Mouse (Mus musculus) heart, embryonic 10.5 days (tissue): ENCODE data around the gene Nipal4. TPM values are rescaled to one million over a fixed set of nuclear protein-coding genes. Genes with fewer than 3 reads are reported as not detected.

ENCODE experiments used
- DNase-seq: peaks from one replicate; pipeline ENCODE4 v3.0.0-alpha.2; 2017; ENCODE audit warnings: low spot score
- H3K27ac ChIP-seq: fragments of 300-500 bp; sonication (generic); 2 replicates; pipeline ENCODE4 v1.5.1; 2016; ENCODE audit warnings: mild to moderate bottlenecking
- H3K27me3 ChIP-seq: fragments of 300-500 bp; sonication (generic); 2 replicates; pipeline ENCODE4 v1.6.1; 2016; ENCODE audit warnings: mild to moderate bottlenecking; ENCODE audit not compliant: poor library complexity, insufficient read depth, severe bottlenecking
- H3K36me3 ChIP-seq: fragments of 300-500 bp; sonication (generic); 2 replicates; pipeline ENCODE4 v1.6.1; 2016; ENCODE audit warnings: mild to moderate bottlenecking, moderate library complexity
- H3K4me1 ChIP-seq: fragments of 300-500 bp; sonication (generic); 2 replicates; pipeline ENCODE4 v1.6.1; 2016; ENCODE audit warnings: mild to moderate bottlenecking
- H3K4me3 ChIP-seq: fragments of 300-500 bp; sonication (generic); 2 replicates; pipeline ENCODE4 v1.5.1; 2016; ENCODE audit warnings: mild to moderate bottlenecking, moderate library complexity
- H3K9me3 ChIP-seq: fragments of 300-500 bp; sonication (generic); 2 replicates; pipeline ENCODE4 v1.6.1; 2016; ENCODE audit warnings: mild to moderate bottlenecking, moderate library complexity
- WGBS: fragments of 180-500 bp; shearing (Covaris S2); methylation state at CpG from one replicate; pipeline ENCODE4 v1.1.7; 2016; 5-methylcytosine and 5-hydroxymethylcytosine counted together
- polyA plus RNA-seq: library from polyadenylated mRNA; unstranded; fragments of >200 nt; fragmentation: Nextera tagmentation; extraction: Ambion mirVana; gene quantifications from 2 replicates; pipeline ENCODE4 v1.2.1, GENCODE M21; 2016

The Nipal4 gene
- polyA plus RNA-seq, 1 experiment from 2014 or later = 7.8 TPM

DNA sequence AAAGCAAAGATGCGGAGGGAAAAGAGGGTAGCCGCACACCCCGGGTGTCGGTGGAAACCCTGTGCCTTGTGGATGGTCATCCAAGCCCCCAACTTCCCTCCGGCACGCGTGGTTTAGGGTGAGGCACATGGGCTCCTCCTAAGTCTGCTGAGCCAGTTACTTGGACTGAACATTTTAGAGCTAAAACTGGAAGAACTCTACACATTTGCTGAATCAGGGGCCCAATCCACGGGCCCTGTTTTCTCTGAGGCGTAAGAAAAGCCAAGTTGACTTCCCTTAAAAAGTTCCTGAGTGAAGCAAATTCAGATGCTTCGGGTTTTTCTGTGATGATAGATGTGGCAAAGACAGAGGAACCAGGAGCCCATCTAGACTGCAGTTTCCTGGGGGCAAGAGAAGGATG lies 46.2 kb downstream of the Nipal4 start:
- H3K36me3 ChIP-seq = peaks cover 80% of the 10 kb centered on the region
- H3K9me3 ChIP-seq = no peaks in the 10 kb centered on the region
- H3K27ac ChIP-seq = no peak overlapping the region
- no peak for DNase-seq
- no peaks in the 10 kb centered on the region for H3K27me3 ChIP-seq
- no peak overlapping the region for H3K4me3 ChIP-seq
- peaks cover 5% of the 10 kb centered on the region for H3K4me1 ChIP-seq
- 90% methylated on average over 10 of the region's 10 CpGs for WGBS

DNA sequence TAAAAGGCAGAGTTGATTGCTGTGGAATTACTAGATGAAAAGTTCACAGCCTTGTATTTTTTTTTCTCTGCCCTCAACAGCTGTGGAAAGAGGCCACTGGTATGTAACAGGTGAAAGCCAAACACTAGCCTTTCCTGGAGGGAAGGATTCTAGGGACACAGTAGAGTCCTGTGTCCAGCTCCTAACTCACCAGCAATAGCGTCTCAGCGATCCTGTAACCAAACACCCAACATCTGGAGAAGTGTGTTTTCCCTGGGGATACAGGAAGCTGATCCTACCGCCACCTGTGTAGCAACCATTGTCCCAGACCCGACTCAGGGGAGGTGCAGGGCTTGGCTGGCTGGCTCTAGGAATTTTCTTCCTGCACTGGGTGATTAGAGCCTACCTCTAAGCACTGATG lies 46.7 kb downstream of the Nipal4 start:
- peaks cover 5% of the 10 kb centered on the region for H3K4me1 ChIP-seq
- no peak overlapping the region for H3K27ac ChIP-seq
- no peak for DNase-seq
- H3K4me3 ChIP-seq = no peak overlapping the region
- H3K9me3 ChIP-seq = no peaks in the 10 kb centered on the region
- 46% methylated on average over 4 of the region's 4 CpGs for WGBS
- peaks cover 81% of the 10 kb centered on the region for H3K36me3 ChIP-seq
- no peaks in the 10 kb centered on the region for H3K27me3 ChIP-seq

DNA sequence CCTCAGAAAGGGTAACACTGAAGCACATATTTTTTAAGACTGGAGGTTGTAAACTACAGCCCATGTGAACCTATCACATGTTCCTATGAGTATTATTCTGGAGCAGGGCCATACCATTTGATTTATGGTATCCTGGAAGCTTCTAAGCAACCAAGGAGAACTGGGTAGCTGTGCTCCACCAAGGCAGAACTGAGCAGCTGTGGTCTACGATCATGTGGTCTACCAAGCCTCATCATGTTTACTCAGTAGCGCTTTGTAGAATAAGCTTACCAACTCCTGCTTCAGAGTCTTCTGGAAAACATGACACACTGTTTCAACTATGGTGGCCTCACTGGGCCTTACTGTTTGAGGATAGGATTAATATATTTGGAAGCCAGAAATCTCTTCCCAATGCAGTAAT lies 49.8 kb downstream of the Nipal4 start:
- DNase-seq = no peak
- no peaks in the 10 kb centered on the region for H3K27me3 ChIP-seq
- peaks cover 81% of the 10 kb centered on the region for H3K36me3 ChIP-seq
- no peak overlapping the region for H3K27ac ChIP-seq
- WGBS = 91% methylated on average over 2 of the region's 2 CpGs
- no peaks in the 10 kb centered on the region for H3K9me3 ChIP-seq
- no peak overlapping the region for H3K4me3 ChIP-seq
- H3K4me1 ChIP-seq = peaks cover 3% of the 10 kb centered on the region

DNA sequence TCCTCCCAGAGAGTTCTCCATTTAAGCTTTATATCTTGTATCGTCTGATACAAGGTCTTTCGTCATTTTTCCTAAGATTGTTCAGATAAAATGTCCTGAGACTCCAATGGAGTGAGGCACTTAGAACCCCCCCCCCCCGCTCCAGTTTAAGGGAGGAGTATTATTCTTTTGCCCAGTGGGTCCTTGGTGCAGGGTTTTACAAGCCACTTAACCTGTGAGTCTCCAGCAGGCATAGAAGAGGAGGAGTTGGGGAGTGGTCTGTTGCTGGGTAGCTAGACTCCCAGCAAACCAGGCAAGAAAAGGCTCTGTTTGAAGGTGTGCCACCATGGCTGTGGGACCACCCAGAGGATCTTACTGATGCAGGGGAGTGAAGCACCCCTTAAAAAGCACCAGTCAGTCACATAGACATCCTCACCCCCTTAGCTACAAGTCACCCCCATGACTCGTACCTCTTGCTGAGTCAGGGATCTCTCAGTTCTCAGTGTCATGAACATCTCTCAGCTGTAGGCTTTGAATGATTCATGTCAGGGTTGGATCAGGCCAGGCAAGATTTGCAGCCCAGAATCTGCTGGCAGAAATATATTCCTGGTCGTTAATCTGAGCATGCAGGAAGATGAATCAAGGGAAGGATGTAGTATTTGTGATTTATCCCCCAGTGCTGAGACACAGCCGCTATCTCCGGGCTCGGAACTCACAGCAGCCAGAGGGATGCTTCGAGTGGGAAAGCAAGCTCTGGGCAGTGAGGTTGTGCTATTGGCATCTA lies 50.7 kb downstream of the Nipal4 start:
- no peaks in the 10 kb centered on the region for H3K9me3 ChIP-seq
- no peak for DNase-seq
- peaks cover 4% of the 10 kb centered on the region; the same call in 1 of the 2 replicates for H3K4me1 ChIP-seq
- peaks cover 75% of the 10 kb centered on the region for H3K36me3 ChIP-seq
- H3K27me3 ChIP-seq = no peaks in the 10 kb centered on the region
- WGBS = 82% methylated on average over 9 of the region's 9 CpGs
- H3K4me3 ChIP-seq = no peak overlapping the region
- H3K27ac ChIP-seq = no peak overlapping the region

DNA sequence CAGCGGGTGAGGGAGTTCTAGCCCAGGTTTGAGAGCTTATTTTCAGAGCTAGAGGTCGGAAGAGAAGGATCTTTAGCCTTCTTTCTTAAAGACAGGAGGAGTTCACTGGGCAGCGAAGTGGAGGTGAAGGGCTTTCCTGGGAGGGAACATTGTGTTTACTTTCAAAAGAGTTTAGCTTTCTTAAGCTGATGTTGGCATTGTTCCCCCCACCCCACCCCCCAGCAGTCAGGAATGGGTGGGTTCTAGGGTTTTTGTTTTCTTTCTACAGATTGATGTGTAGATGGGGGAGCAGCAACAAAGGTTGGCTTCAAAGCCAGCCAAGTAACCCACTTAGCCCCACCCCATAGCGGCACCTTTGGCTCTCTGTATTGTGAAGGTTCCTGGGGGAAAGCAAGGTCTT lies 51.3 kb downstream of the Nipal4 start:
- H3K9me3 ChIP-seq = no peaks in the 10 kb centered on the region
- H3K27me3 ChIP-seq = no peaks in the 10 kb centered on the region
- H3K36me3 ChIP-seq = peaks cover 74% of the 10 kb centered on the region
- no peak for DNase-seq
- no peak overlapping the region for H3K4me3 ChIP-seq
- H3K4me1 ChIP-seq = peaks cover 10% of the 10 kb centered on the region
- H3K27ac ChIP-seq = no peak overlapping the region
- 86% methylated on average over 4 of the region's 4 CpGs for WGBS

DNA sequence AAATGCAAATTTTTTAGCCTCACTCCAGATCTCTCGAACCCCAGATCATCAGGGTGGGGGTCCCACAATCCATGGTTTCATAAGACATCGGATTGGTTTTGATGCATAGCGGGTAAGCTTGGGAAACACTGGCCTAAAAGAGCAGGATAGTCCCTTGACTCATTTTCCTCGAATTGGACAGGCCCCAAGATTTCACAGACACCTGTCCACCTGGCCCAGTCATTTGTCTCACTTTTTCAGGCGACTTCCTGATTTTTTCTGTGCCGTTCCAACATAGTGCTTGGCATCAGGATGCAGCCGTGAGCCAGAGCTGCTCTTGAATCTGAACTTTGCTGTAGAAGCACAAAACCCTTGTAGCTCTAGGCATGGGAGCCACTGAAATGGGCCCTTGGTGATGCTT lies 52.1 kb downstream of the Nipal4 start:
- DNase-seq = no peak
- Histone ChIP-seq H3K9me3 (no peaks in the 10 kb centered on the region), H3K36me3 (peaks cover 70% of the 10 kb centered on the region), H3K27me3 (no peaks in the 10 kb centered on the region), H3K4me1 (peaks cover 17% of the 10 kb centered on the region), H3K4me3 (no peak overlapping the region), H3K27ac (no peak overlapping the region)
- WGBS = 88% methylated on average over 7 of the region's 7 CpGs

DNA sequence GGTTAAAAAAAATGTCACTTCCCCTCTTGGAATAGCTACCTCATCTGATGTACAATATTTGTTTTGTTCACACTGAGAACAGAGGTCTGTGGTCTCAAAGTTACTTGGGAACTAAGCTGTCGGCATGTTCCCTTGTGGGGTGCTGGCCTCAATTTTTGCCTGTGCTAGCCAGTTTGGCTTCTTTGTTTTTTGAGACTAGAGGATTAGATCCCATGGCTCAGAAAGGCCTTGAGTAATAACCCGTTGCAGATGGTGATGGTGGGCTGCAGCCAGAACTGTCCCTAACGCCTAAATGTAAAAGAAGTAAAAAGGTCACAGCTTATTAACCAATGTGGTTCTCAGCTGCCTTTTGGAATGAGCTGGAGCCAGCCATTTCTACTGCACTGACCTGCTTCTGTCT lies 53.1 kb downstream of the Nipal4 start:
- 84% methylated on average over 3 of the region's 3 CpGs for WGBS
- H3K9me3 ChIP-seq = no peaks in the 10 kb centered on the region
- no peak overlapping the region for H3K27ac ChIP-seq
- no peak overlapping the region for H3K4me3 ChIP-seq
- peaks cover 62% of the 10 kb centered on the region for H3K36me3 ChIP-seq
- no peak for DNase-seq
- no peaks in the 10 kb centered on the region for H3K27me3 ChIP-seq
- peaks cover 17% of the 10 kb centered on the region for H3K4me1 ChIP-seq

DNA sequence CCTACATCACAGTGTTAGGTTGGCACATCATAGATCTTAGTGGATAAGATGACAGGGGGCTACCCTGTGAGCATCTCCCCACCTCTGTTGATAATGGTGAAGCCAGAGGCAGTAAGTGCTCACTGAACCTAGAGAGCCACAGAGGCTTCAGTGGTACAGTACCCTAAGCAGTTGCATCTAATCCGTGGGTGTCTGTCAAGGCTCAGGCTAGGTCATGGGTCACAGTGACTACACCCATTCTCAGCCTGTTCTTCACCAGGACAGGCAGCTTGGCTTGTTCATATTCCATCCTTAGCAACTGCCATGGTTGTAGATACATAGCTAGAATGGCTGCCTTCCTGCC lies 55.4 kb downstream of the Nipal4 start:
- peaks cover 67% of the 10 kb centered on the region for H3K36me3 ChIP-seq
- H3K4me3 ChIP-seq = no peak overlapping the region
- 70% methylated on average over 1 of the region's 1 CpGs for WGBS
- no peak for DNase-seq
- no peak overlapping the region for H3K27ac ChIP-seq
- no peaks in the 10 kb centered on the region for H3K9me3 ChIP-seq
- H3K27me3 ChIP-seq = no peaks in the 10 kb centered on the region
- peaks cover 17% of the 10 kb centered on the region for H3K4me1 ChIP-seq

DNA sequence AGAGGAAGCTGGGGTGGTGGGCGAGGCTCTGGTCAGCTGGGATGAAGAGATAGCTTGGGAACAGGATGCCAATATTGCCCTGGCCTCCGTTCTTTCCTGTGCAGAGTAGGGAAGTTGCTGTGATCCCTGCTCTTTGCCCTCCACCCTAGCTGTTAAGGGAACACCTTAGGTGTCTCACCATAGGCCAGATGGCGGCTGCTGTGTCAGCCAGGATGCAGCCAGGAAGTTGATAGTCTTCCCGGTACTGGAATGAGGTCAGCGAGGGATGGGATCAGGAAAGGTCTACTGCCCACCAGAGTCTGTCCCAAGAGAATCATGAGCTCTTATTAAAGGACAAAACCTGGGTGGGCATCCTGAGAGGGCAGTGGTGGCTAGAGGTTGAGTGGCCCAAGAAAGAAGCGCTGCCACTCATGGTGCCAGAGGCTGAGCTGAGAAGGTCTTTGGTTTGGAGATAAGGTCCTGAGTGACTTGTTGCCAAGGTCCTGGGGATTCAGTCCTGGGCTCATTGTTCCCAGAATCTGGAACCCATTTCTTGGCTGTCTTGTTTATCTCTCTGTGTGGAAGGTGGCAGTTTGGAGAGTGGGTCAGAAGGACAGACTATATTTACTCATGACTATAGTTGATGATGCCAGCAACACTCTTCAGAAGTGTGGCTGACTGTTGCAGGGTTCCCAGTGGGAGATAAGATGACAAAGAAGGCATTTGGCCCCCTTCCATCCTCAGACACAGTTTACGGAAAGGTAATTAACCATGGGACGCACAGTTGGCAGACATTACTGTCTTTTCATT lies 56.0 kb downstream of the Nipal4 start:
- H3K27ac ChIP-seq = 0 out of 2 replicates have a peak overlapping the region, but pooled peaks have one; percentile 22
- H3K36me3 ChIP-seq = peaks cover 66% of the 10 kb centered on the region
- H3K27me3 ChIP-seq = no peaks in the 10 kb centered on the region
- no peak for DNase-seq
- no peaks in the 10 kb centered on the region for H3K9me3 ChIP-seq
- no peak overlapping the region for H3K4me3 ChIP-seq
- peaks cover 17% of the 10 kb centered on the region for H3K4me1 ChIP-seq
- WGBS = 76% methylated on average over 8 of the region's 8 CpGs

DNA sequence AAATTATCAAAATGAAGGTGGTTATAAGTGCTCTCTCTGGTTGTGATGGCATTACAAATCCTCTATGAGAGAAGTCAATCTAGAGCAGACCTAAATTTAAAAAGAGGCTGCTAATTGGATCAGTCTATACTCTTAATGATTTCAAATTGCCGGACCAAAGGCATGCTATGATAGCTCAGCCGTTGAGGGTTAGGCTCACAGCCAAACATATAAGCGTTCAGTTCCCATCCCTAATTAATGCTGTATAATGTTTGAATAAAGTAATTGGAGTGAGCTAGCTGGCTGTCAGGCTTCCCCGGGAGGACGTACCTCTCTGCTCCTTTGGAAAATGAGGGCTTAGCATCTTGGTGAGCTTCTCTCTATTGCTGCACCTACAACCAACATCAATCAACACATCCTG lies 57.1 kb downstream of the Nipal4 start:
- Histone ChIP-seq H3K27me3 (no peaks in the 10 kb centered on the region), H3K27ac (no peak overlapping the region), H3K4me1 (peaks cover 17% of the 10 kb centered on the region), H3K9me3 (no peaks in the 10 kb centered on the region), H3K4me3 (no peak overlapping the region), H3K36me3 (peaks cover 65% of the 10 kb centered on the region)
- 93% methylated on average over 5 of the region's 5 CpGs for WGBS
- DNase-seq = no peak

DNA sequence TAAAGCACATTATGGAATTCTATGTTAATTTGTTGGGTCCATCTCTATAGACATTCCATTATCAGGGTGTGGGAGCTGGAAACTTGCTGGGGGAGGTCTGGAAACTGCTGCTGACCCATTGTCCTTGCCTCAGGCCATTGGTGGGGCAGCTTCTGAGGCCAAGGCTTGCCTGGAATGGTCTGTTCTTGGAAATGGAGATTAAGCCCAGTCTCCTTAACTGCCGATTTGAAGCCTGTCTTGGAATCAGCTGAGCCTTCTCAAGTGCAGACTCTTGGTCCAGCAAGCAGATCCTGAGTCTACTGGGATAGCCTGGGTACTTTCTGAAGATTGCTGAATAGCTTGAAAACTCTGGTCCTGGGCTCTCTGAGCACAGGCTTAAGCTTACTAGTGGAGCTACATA lies 59.3 kb downstream of the Nipal4 start:
- Histone ChIP-seq H3K27ac (no peak overlapping the region), H3K9me3 (no peaks in the 10 kb centered on the region), H3K36me3 (peaks cover 66% of the 10 kb centered on the region), H3K4me3 (no peak overlapping the region), H3K27me3 (no peaks in the 10 kb centered on the region), H3K4me1 (peaks cover 17% of the 10 kb centered on the region)
- WGBS = 83% methylated on average over 1 of the region's 1 CpGs
- DNase-seq = no peak

DNA sequence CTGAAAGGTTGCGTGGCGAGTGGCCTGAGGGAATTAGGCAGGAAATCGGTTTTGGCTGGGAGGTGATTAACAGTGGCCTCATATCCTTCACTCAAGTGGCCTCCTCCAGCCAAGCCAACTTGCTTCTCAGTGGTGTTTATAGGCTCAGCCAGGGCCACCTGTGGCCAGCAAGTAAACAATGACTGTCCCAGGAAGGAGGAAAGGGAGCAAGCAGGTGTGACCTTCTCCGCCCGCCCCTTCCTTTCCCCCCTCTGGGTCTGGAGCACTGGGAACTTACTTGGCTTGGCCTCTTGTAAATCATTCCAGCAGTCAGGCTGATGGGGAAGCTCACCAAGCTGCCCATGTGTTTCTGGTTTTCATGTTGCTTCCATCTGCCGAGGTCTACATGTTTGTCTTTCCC lies 64.2 kb downstream of the Nipal4 start:
- Histone ChIP-seq H3K9me3 (no peaks in the 10 kb centered on the region), H3K4me3 (no peak overlapping the region), H3K4me1 (peaks cover 3% of the 10 kb centered on the region; the same call in 1 of the 2 replicates), H3K27ac (no peak overlapping the region), H3K27me3 (no peaks in the 10 kb centered on the region), H3K36me3 (peaks cover 94% of the 10 kb centered on the region)
- no peak for DNase-seq
- WGBS = 81% methylated on average over 6 of the region's 6 CpGs
